Mouse (Mus musculus): ENCODE measurements around the gene Gm48552. TPM values are rescaled to one million over a fixed set of nuclear protein-coding genes. Genes with fewer than 3 reads are reported as not detected.

The Gm48552 gene
- polyA plus RNA-seq, 1 experiment, result 10.1 TPM

GRCm38 (mm10) chr10:81358841-81359240 lies 30.0 kb upstream of the Gm48552 start:
- DNase-seq (ENCODE audit: extremely low spot score in 1 of 2, low spot score in 1 of 2), result no peak

GRCm38 (mm10) chr10:81360721-81361120 lies 28.1 kb upstream of the Gm48552 start:
- no peak for DNase-seq (ENCODE audit: extremely low spot score in 1 of 2, low spot score in 1 of 2)

- DNase-seq (ENCODE audit: extremely low spot score in 1 of 2, low spot score in 1 of 2), result no peak
Measured at GRCm38 (mm10) chr10:81362336-81362949, 26.4 kb upstream of the Gm48552 start.

- no peak for DNase-seq (ENCODE audit: extremely low spot score in 1 of 2, low spot score in 1 of 2)
Measured at GRCm38 (mm10) chr10:81363436-81364346, 25.1 kb upstream of the Gm48552 start.

- DNase-seq (ENCODE audit: extremely low spot score in 1 of 2, low spot score in 1 of 2), result no peak
Measured at GRCm38 (mm10) chr10:81364666-81365065, 24.1 kb upstream of the Gm48552 start.

- peak in 1 of 2 experiments; percentile 54 for DNase-seq (ENCODE audit: extremely low spot score in 1 of 2, low spot score in 1 of 2)
Measured at GRCm38 (mm10) chr10:81365073-81365472, 23.7 kb upstream of the Gm48552 start.

GRCm38 (mm10) chr10:81365672-81366476 lies 22.9 kb upstream of the Gm48552 start, which contains the start of gene 4930404N11Rik:
TSS of gene 4930404N11Rik (minus strand) at chr10:81365816.
- no peak for DNase-seq (ENCODE audit: extremely low spot score in 1 of 2, low spot score in 1 of 2)

GRCm38 (mm10) chr10:81366477-81367206 lies 22.2 kb upstream of the Gm48552 start:
- DNase-seq (ENCODE audit: extremely low spot score in 1 of 2, low spot score in 1 of 2), result no peak

- no peak for DNase-seq (ENCODE audit: extremely low spot score in 1 of 2, low spot score in 1 of 2)
Measured at GRCm38 (mm10) chr10:81367207-81367495, 21.7 kb upstream of the Gm48552 start.

- DNase-seq (ENCODE audit: extremely low spot score in 1 of 2, low spot score in 1 of 2), result no peak
Measured at GRCm38 (mm10) chr10:81375322-81375721, 13.5 kb upstream of the Gm48552 start.

GRCm38 (mm10) chr10:81376561-81377361 lies 12.0 kb upstream of the Gm48552 start:
- DNase-seq (ENCODE audit: extremely low spot score in 1 of 2, low spot score in 1 of 2), result no peak

GRCm38 (mm10) chr10:81377362-81377664 lies 11.5 kb upstream of the Gm48552 start:
- no peak for DNase-seq (ENCODE audit: extremely low spot score in 1 of 2, low spot score in 1 of 2)

GRCm38 (mm10) chr10:81377793-81378552 lies 10.8 kb upstream of the Gm48552 start, which contains the start of gene Fzr1:
TSS of gene Fzr1 (minus strand) at chr10:81378516.
- DNase-seq (ENCODE audit: extremely low spot score in 1 of 2, low spot score in 1 of 2), result no peak

GRCm38 (mm10) chr10:81378553-81379182 lies 10.1 kb upstream of the Gm48552 start:
- peak; percentile 100 for DNase-seq (ENCODE audit: extremely low spot score in 1 of 2, low spot score in 1 of 2)

GRCm38 (mm10) chr10:81379183-81379553 lies 9.6 kb upstream of the Gm48552 start:
- no peak for DNase-seq (ENCODE audit: extremely low spot score in 1 of 2, low spot score in 1 of 2)

- no peak for DNase-seq (ENCODE audit: extremely low spot score in 1 of 2, low spot score in 1 of 2)
Measured at GRCm38 (mm10) chr10:81379809-81380378, 8.9 kb upstream of the Gm48552 start.

- no peak for DNase-seq (ENCODE audit: extremely low spot score in 1 of 2, low spot score in 1 of 2)
Measured at GRCm38 (mm10) chr10:81382039-81382438, 6.8 kb upstream of the Gm48552 start.
